Mouse (Mus musculus): ENCODE measurements at regions not wholly inside any gene's neighbourhood (a gene's known extent, or its start where the extent isn't known, plus 50 kb on each side); places are given as distances from the start of the nearest gene placed in this dataset.

- H3K36me3 ChIP-seq (replicated peaks; ENCODE audit: low read length): no peaks in the 10 kb centered on the region
- H3K4me3 ChIP-seq (replicated peaks): no peak overlapping the region
- no peaks in the 10 kb centered on the region for H3K27me3 ChIP-seq (replicated peaks)
- H3K4me1 ChIP-seq: no peaks in the 10 kb centered on the region
- TF ChIP-seq GATA1 (IDR thresholded peaks at IDR 0.05; ENCODE audit: borderline replicate concordance, low read length): no peak
- H3K9me3 ChIP-seq: 0 out of 2 replicates have a peak, but pooled peaks cover 3% of the 10 kb centered on the region
Observed at GRCm38 (mm10) chr12:25946121-25946520, 468.9 kb downstream of the Rnf144a start.

GRCm38 (mm10) chr12:25938856-25939255 is 476.2 kb downstream of the Rnf144a start:
- Histone ChIP-seq H3K4me3 (replicated peaks) (no peak overlapping the region), H3K27me3 (replicated peaks) (no peaks in the 10 kb centered on the region), H3K4me1 (no peaks in the 10 kb centered on the region), H3K36me3 (replicated peaks; ENCODE audit: low read length) (no peaks in the 10 kb centered on the region), H3K9me3 (no peaks in the 10 kb centered on the region)
- TF ChIP-seq GATA1 (IDR thresholded peaks at IDR 0.05; ENCODE audit: borderline replicate concordance, low read length) (no peak), FLI1 (IDR thresholded peaks at IDR 0.05; ENCODE audit: low read length) (no peak)

- Histone ChIP-seq H3K4me3 (replicated peaks) (no peak overlapping the region), H3K27me3 (replicated peaks) (no peaks in the 10 kb centered on the region), H3K9me3 (no peaks in the 10 kb centered on the region), H3K4me1 (no peaks in the 10 kb centered on the region), H3K36me3 (replicated peaks; ENCODE audit: low read length) (no peaks in the 10 kb centered on the region)
- TF ChIP-seq GATA1 (IDR thresholded peaks at IDR 0.05; ENCODE audit: borderline replicate concordance, low read length) (no peak), FLI1 (IDR thresholded peaks at IDR 0.05; ENCODE audit: low read length) (no peak)
Observed at GRCm38 (mm10) chr12:25934946-25935345, 480.1 kb downstream of the Rnf144a start.

GRCm38 (mm10) chr12:25934526-25934925 is 480.5 kb downstream of the Rnf144a start:
- Histone ChIP-seq H3K4me3 (replicated peaks) (no peak overlapping the region), H3K9me3 (no peaks in the 10 kb centered on the region), H3K27me3 (replicated peaks) (no peaks in the 10 kb centered on the region), H3K4me1 (no peaks in the 10 kb centered on the region), H3K36me3 (replicated peaks; ENCODE audit: low read length) (no peaks in the 10 kb centered on the region)
- TF ChIP-seq FLI1 (IDR thresholded peaks at IDR 0.05; ENCODE audit: low read length) (no peak), GATA1 (IDR thresholded peaks at IDR 0.05; ENCODE audit: borderline replicate concordance, low read length) (no peak)

GRCm38 (mm10) chr12:25926367-25926766 is 488.7 kb downstream of the Rnf144a start:
- H3K27me3 ChIP-seq (replicated peaks): no peaks in the 10 kb centered on the region
- H3K9me3 ChIP-seq: no peaks in the 10 kb centered on the region
- no peak overlapping the region for H3K4me3 ChIP-seq (replicated peaks)
- no peaks in the 10 kb centered on the region for H3K36me3 ChIP-seq (replicated peaks; ENCODE audit: low read length)
- no peaks in the 10 kb centered on the region for H3K4me1 ChIP-seq
- TF ChIP-seq FLI1 (IDR thresholded peaks at IDR 0.05; ENCODE audit: low read length): no peak
- no peak for TF ChIP-seq GATA1 (IDR thresholded peaks at IDR 0.05; ENCODE audit: borderline replicate concordance, low read length)

- H3K4me3 ChIP-seq (replicated peaks): no peak overlapping the region
- no peak for TF ChIP-seq GATA1 (IDR thresholded peaks at IDR 0.05; ENCODE audit: borderline replicate concordance, low read length)
- no peak for TF ChIP-seq FLI1 (IDR thresholded peaks at IDR 0.05; ENCODE audit: low read length)
- H3K36me3 ChIP-seq (replicated peaks; ENCODE audit: low read length): no peaks in the 10 kb centered on the region
- H3K4me1 ChIP-seq: no peaks in the 10 kb centered on the region
- no peaks in the 10 kb centered on the region for H3K9me3 ChIP-seq
- no peaks in the 10 kb centered on the region for H3K27me3 ChIP-seq (replicated peaks)
Observed at GRCm38 (mm10) chr12:25924526-25924925, 490.5 kb downstream of the Rnf144a start.

- H3K9me3 ChIP-seq: no peaks in the 10 kb centered on the region
- no peak overlapping the region for H3K4me3 ChIP-seq (replicated peaks)
- H3K36me3 ChIP-seq (replicated peaks; ENCODE audit: low read length): no peaks in the 10 kb centered on the region
- H3K27me3 ChIP-seq (replicated peaks): no peaks in the 10 kb centered on the region
- TF ChIP-seq FLI1 (IDR thresholded peaks at IDR 0.05; ENCODE audit: low read length): no peak
- H3K4me1 ChIP-seq: no peaks in the 10 kb centered on the region
Observed at GRCm38 (mm10) chr12:25923772-25924171, 491.3 kb downstream of the Rnf144a start.

- Histone ChIP-seq H3K4me3 (replicated peaks) (no peak overlapping the region), H3K27me3 (replicated peaks) (no peaks in the 10 kb centered on the region), H3K9me3 (no peaks in the 10 kb centered on the region), H3K4me1 (no peaks in the 10 kb centered on the region), H3K36me3 (replicated peaks; ENCODE audit: low read length) (no peaks in the 10 kb centered on the region)
- TF ChIP-seq FLI1 (IDR thresholded peaks at IDR 0.05; ENCODE audit: low read length): no peak
- no peak for TF ChIP-seq GATA1 (IDR thresholded peaks at IDR 0.05; ENCODE audit: borderline replicate concordance, low read length)
Observed at GRCm38 (mm10) chr12:25905614-25906013, 509.4 kb downstream of the Rnf144a start.

GRCm38 (mm10) chr12:25896543-25896942 is 518.5 kb downstream of the Rnf144a start:
- Histone ChIP-seq H3K27me3 (replicated peaks) (no peaks in the 10 kb centered on the region), H3K4me3 (replicated peaks) (no peak overlapping the region), H3K4me1 (no peaks in the 10 kb centered on the region), H3K36me3 (replicated peaks; ENCODE audit: low read length) (no peaks in the 10 kb centered on the region), H3K9me3 (no peaks in the 10 kb centered on the region; the same call in 1 of the 2 replicates)
- no peak for TF ChIP-seq FLI1 (IDR thresholded peaks at IDR 0.05; ENCODE audit: low read length)
- TF ChIP-seq GATA1 (IDR thresholded peaks at IDR 0.05; ENCODE audit: borderline replicate concordance, low read length): no peak

- H3K36me3 ChIP-seq (replicated peaks; ENCODE audit: low read length): no peaks in the 10 kb centered on the region
- H3K4me3 ChIP-seq (replicated peaks): no peak overlapping the region
- TF ChIP-seq GATA1 (IDR thresholded peaks at IDR 0.05; ENCODE audit: borderline replicate concordance, low read length) (no peak), FLI1 (IDR thresholded peaks at IDR 0.05; ENCODE audit: low read length) (no peak)
- H3K9me3 ChIP-seq: no peaks in the 10 kb centered on the region; the same call in 1 of the 2 replicates
- no peaks in the 10 kb centered on the region for H3K4me1 ChIP-seq
- H3K27me3 ChIP-seq (replicated peaks): no peaks in the 10 kb centered on the region
Observed at GRCm38 (mm10) chr12:25895691-25896090, 519.4 kb downstream of the Rnf144a start.

Data from megakaryocyte, embryonic 14.5 days (primary cell).